Mouse (Mus musculus): ENCODE data around the gene Pacrg.

DNA sequence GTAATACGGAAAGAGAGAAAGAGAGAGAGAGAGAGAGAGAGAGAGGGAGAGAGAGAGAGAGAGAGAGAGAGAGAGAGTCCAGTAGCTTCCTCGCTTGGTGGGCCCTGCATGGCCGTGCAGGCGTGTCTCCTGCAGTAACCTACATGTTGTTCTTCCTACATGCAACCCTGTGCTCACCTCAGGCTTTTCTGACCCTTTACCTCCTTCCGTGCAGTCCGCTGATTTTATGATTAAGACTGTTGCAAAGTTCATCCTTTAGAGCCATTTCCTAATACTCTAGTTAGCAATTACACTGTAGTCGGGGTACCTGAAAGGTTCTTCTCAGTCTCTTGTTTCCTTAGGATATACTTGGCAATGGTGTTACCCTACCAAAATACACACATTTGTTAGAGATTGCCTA lies 196.5 kb downstream of the Pacrg start:
- no peak for TF ChIP-seq POLR2A (IDR thresholded peaks at IDR 0.05; ENCODE audit: extremely low read depth, insufficient read depth, low read length)
- no peak for TF ChIP-seq CTCF (IDR thresholded peaks at IDR 0.05; ENCODE audit: low read depth, low read length)

Data from liver, adult 2 months (tissue).